Comparison of ENCODE assay signal across 12 mouse cellular contexts in the genomic region with DNA sequence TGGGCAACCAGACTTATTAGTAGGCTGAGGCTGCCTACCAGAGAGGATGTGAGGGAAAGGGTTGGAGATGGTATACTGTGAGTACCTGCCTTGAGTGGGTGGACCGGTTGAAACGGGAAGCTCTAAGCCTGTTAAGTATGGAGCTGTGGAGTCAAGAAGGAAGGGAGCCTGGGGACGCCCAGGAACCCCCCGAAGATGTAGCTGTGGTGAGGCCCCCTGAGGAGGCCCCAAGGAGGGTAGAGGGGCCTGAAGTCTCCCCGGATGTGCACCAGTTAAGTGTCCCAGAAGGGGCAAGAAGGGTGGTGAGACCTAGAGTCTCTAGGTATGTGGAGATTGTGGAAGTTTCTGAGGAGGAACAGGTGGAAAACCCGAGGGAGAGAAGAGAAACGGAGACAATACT. TPM values are rescaled to one million over a fixed set of nuclear protein-coding genes. Genes with fewer than 3 reads are reported as not detected.
DNase-seq lines count a peak whose midpoint lies in the region; ATAC-seq and TF ChIP-seq lines count a peak whose summit lies in the region.
"Had no signal": no experiment of that assay in that cellular context is flagged by ENCODE, and none has a peak within 500 bp of the region (broad histone marks: within the 10 kb centered on the region; RNA-seq: fewer than 3 reads in every experiment).

No protein-coding gene starts in this region.

- no peak for ATAC-seq in heart, embryonic 11.5 days (replicated peaks; ENCODE audit: insufficient number of reproducible peaks, low FRiP score, low TSS enrichment)
- no peak; the same call in 1 of the 2 replicates for ATAC-seq in midbrain, embryonic 13.5 days
- peak; percentile 42; the same call in 1 of the 2 replicates for ATAC-seq in hindbrain, embryonic 15.5 days (ENCODE audit: low FRiP score, low read depth)
- peak; percentile 6; the same call in 1 of the 2 replicates for ATAC-seq in neural tube, embryonic 14.5 days (ENCODE audit: low read depth)
- ATAC-seq: CD4-positive, CD25-positive, alpha-beta regulatory T cell, adult 4 months had no signal

- H3K4me2 ChIP-seq in heart, embryonic 11.5 days = peak overlapping the region; percentile 88; the same call in 1 of the 2 replicates
- H3K4me2 ChIP-seq in midbrain, embryonic 13.5 days (replicated peaks) = peak overlapping the region; percentile 85
- peak overlapping the region; percentile 73; the same call in 1 of the 2 replicates for H3K4me2 ChIP-seq in hindbrain, embryonic 15.5 days
- H3K4me2 ChIP-seq in neural tube, embryonic 14.5 days (ENCODE audit: low read depth, low read length) = no peak overlapping the region

- no peaks in the 10 kb centered on the region for H3K79me2 ChIP-seq in heart, adult 2 months (replicated peaks; ENCODE audit: control insufficient read depth, insufficient read depth, low read length)

- DNase-seq in heart, adult 2 months = no peak
- no peak for DNase-seq in midbrain, embryonic 10.5 days (ENCODE audit: low spot score)
- no peak for DNase-seq in adrenal gland, postnatal 10 days
- DNase-seq in frontal cortex, postnatal 25 days (ENCODE audit: low spot score in 2 of 2) = no peak

- WGBS in heart, embryonic 11.5 days (ENCODE audit: insufficient replicate concordance) = 70% methylated on average over 7 of the region's 7 CpGs
- 65% methylated on average over 7 of the region's 7 CpGs for WGBS in heart, adult 2 months
- whole genome bisulfite sequencing in midbrain, embryonic 13.5 days = 75% methylated on average over 7 of the region's 7 CpGs
- 75% methylated on average over 7 of the region's 7 CpGs for WGBS in midbrain, embryonic 10.5 days
- WGBS in hindbrain, embryonic 15.5 days = 79% methylated on average over 7 of the region's 7 CpGs
- 80% methylated on average over 7 of the region's 7 CpGs for WGBS in neural tube, embryonic 14.5 days

- no peak for TF ChIP-seq POLR2A in heart, adult 2 months (IDR thresholded peaks at IDR 0.05; ENCODE audit: insufficient read depth, low read depth, low read length)

- TF ChIP-seq CTCF in heart, adult 2 months (IDR thresholded peaks at IDR 0.05) = no peak

- H3K9ac ChIP-seq in heart, embryonic 11.5 days (ENCODE audit: low read depth, low read length) = no peak overlapping the region
- no peak overlapping the region for H3K9ac ChIP-seq in heart, adult 2 months (ENCODE audit: low read depth, low read length)
- H3K9ac ChIP-seq in midbrain, embryonic 13.5 days (replicated peaks) = no peak overlapping the region
- no peak overlapping the region for H3K9ac ChIP-seq in hindbrain, embryonic 15.5 days
- no peak overlapping the region for H3K9ac ChIP-seq in neural tube, embryonic 14.5 days (replicated peaks; ENCODE audit: low read depth, low read length)
- H3K9ac ChIP-seq: lung, embryonic 14.5 days had no signal

- intact Hi-C loops in heart, adult 2 months (cut with DNase I) = no loop called here

- peaks cover 12% of the 10 kb centered on the region for H3K27me3 ChIP-seq in heart, embryonic 11.5 days (ENCODE audit: control insufficient read depth, insufficient read depth, low read length)
- no peaks in the 10 kb centered on the region for H3K27me3 ChIP-seq in heart, adult 2 months (ENCODE audit: control insufficient read depth, insufficient read depth, low read length)
- H3K27me3 ChIP-seq in midbrain, embryonic 13.5 days = peaks cover 15% of the 10 kb centered on the region; the same call in 1 of the 2 replicates
- peaks cover 26% of the 10 kb centered on the region for H3K27me3 ChIP-seq in midbrain, embryonic 10.5 days (ENCODE audit: low read depth, poor library complexity, severe bottlenecking)
- H3K27me3 ChIP-seq in hindbrain, embryonic 15.5 days = peaks cover 4% of the 10 kb centered on the region
- H3K27me3 ChIP-seq in neural tube, embryonic 14.5 days (ENCODE audit: control insufficient read depth, insufficient read depth, low read length) = 0 out of 2 replicates have a peak, but pooled peaks cover 2% of the 10 kb centered on the region

- H3K9me3 ChIP-seq in heart, embryonic 11.5 days (replicated peaks; ENCODE audit: control insufficient read depth, low read length) = no peaks in the 10 kb centered on the region
- no peaks in the 10 kb centered on the region for H3K9me3 ChIP-seq in midbrain, embryonic 13.5 days
- no peaks in the 10 kb centered on the region for H3K9me3 ChIP-seq in midbrain, embryonic 10.5 days (replicated peaks)
- H3K9me3 ChIP-seq in hindbrain, embryonic 15.5 days = no peaks in the 10 kb centered on the region
- H3K9me3 ChIP-seq in neural tube, embryonic 14.5 days (ENCODE audit: control insufficient read depth, low read length) = no peaks in the 10 kb centered on the region
- H3K9me3 ChIP-seq: limb, embryonic 12.5 days had no signal

- H3K27ac ChIP-seq in heart, embryonic 11.5 days (ENCODE audit: low read depth, low read length) = no peak overlapping the region
- no peak overlapping the region for H3K27ac ChIP-seq in heart, adult 2 months
- no peak overlapping the region for H3K27ac ChIP-seq in midbrain, embryonic 13.5 days
- H3K27ac ChIP-seq in midbrain, embryonic 10.5 days (replicated peaks) = no peak overlapping the region
- no peak overlapping the region for H3K27ac ChIP-seq in hindbrain, embryonic 15.5 days (replicated peaks)
- H3K27ac ChIP-seq in neural tube, embryonic 14.5 days (ENCODE audit: low read depth, low read length) = no peak overlapping the region
- H3K27ac ChIP-seq: limb, embryonic 12.5 days had no signal

- no peak overlapping the region; the same call in 1 of the 2 replicates for H3K4me3 ChIP-seq in heart, embryonic 11.5 days (ENCODE audit: low read depth, low read length)
- H3K4me3 ChIP-seq in heart, adult 2 months = no peak overlapping the region
- H3K4me3 ChIP-seq in midbrain, embryonic 13.5 days (replicated peaks) = no peak overlapping the region; the same call in 1 of the 2 replicates
- H3K4me3 ChIP-seq in midbrain, embryonic 10.5 days = no peak overlapping the region
- H3K4me3 ChIP-seq in hindbrain, embryonic 15.5 days = peak overlapping the region; percentile 51
- H3K4me3 ChIP-seq in neural tube, embryonic 14.5 days (ENCODE audit: low read depth, low read length) = peak overlapping the region; percentile 49; the same call in 1 of the 2 replicates
- H3K4me3 ChIP-seq: erythroblast, embryonic 14.5 days had no signal

- TF ChIP-seq EP300 in heart, adult 2 months (IDR thresholded peaks at IDR 0.05; ENCODE audit: insufficient read depth, low read depth, low read length) = no peak

- no peaks in the 10 kb centered on the region for H3K4me1 ChIP-seq in heart, embryonic 11.5 days (ENCODE audit: control insufficient read depth, insufficient read depth, low read length)
- H3K4me1 ChIP-seq in heart, adult 2 months (ENCODE audit: control insufficient read depth, insufficient read depth, low read length) = no peaks in the 10 kb centered on the region
- peaks cover 10% of the 10 kb centered on the region; the same call in 1 of the 2 replicates for H3K4me1 ChIP-seq in midbrain, embryonic 13.5 days (replicated peaks)
- H3K4me1 ChIP-seq in midbrain, embryonic 10.5 days = peaks cover 12% of the 10 kb centered on the region
- H3K4me1 ChIP-seq in hindbrain, embryonic 15.5 days (replicated peaks) = 0 out of 2 replicates have a peak, but pooled peaks cover 4% of the 10 kb centered on the region
- H3K4me1 ChIP-seq in neural tube, embryonic 14.5 days (ENCODE audit: control insufficient read depth, insufficient read depth, low read length) = no peaks in the 10 kb centered on the region

- H3K36me3 ChIP-seq in heart, embryonic 11.5 days (ENCODE audit: control insufficient read depth, insufficient read depth, low read length) = no peaks in the 10 kb centered on the region
- H3K36me3 ChIP-seq in heart, adult 2 months (ENCODE audit: control insufficient read depth, insufficient read depth, low read length) = no peaks in the 10 kb centered on the region
- no peaks in the 10 kb centered on the region for H3K36me3 ChIP-seq in midbrain, embryonic 13.5 days
- no peaks in the 10 kb centered on the region for H3K36me3 ChIP-seq in midbrain, embryonic 10.5 days
- no peaks in the 10 kb centered on the region for H3K36me3 ChIP-seq in hindbrain, embryonic 15.5 days
- no peaks in the 10 kb centered on the region for H3K36me3 ChIP-seq in neural tube, embryonic 14.5 days (ENCODE audit: control insufficient read depth, insufficient read depth, low read length)
- H3K36me3 ChIP-seq: limb, embryonic 12.5 days had no signal

RNA-seq across cellular contexts. Expression of gene Ano5, which starts 0.7 kb away (rescaled TPM):
- 0.24 and 0.51 TPM in 2 replicates for polyA plus RNA-seq in heart, embryonic 11.5 days (2014; fragmentation: Nextera tagmentation; extraction: Ambion mirVana)
- total RNA-seq in heart, adult 2 months (2021) = under 1 TPM; 0.65 to 0.96 TPM
- 0.18 TPM in 1 of 2 replicates, not detected in the other for polyA plus RNA-seq in heart, adult 2 months (2012; rRNA removed)
- polyA plus RNA-seq in midbrain, embryonic 13.5 days (2015; fragmentation: Nextera tagmentation; extraction: Ambion mirVana) = 0.75 and 0.98 TPM in 2 replicates
- 0.19 and 0.22 TPM in 2 replicates for polyA plus RNA-seq in midbrain, embryonic 10.5 days (2016; fragmentation: Nextera tagmentation; extraction: Ambion mirVana)
- 1.0 and 1.2 TPM in 2 replicates for polyA plus RNA-seq in hindbrain, embryonic 15.5 days (2015; fragmentation: Nextera tagmentation; extraction: Ambion mirVana)
- polyA plus RNA-seq in neural tube, embryonic 14.5 days (2014; fragmentation: Nextera tagmentation; extraction: Ambion mirVana) = 1.1 and 1.7 TPM in 2 replicates
- 1 to 10 TPM in 1 of 2 experiments, under 1 TPM in 1; 0.84 to 2.5 TPM for total RNA-seq in adrenal gland, postnatal 10 days (2021)
- polyA plus RNA-seq: erythroblast, embryonic 14.5 days; lung, embryonic 14.5 days had no signal

Comparison
In these comparisons a context has a peak if more than half of its experiments do, and no peak if none do; other contexts are left out.
1. ATAC-seq: peak in hindbrain, embryonic 15.5 days (single experiment) and neural tube, embryonic 14.5 days (single experiment); none in heart, embryonic 11.5 days (single experiment) and midbrain, embryonic 13.5 days (single experiment).
2. H3K4me3 ChIP-seq: peak in hindbrain, embryonic 15.5 days (single experiment) and neural tube, embryonic 14.5 days (single experiment); none in heart, embryonic 11.5 days (single experiment), heart, adult 2 months (single experiment), midbrain, embryonic 13.5 days (single experiment) and midbrain, embryonic 10.5 days (single experiment).